Mouse (Mus musculus): ENCODE measurements around the gene Nos3. TPM values are rescaled to one million over a fixed set of nuclear protein-coding genes. Genes with fewer than 3 reads are reported as not detected.
"Not testable (repeated sequence)": the region's sequence is repeated elsewhere in the genome, so short reads cannot be mapped to it uniquely, and the experiment has no call there.

Gene Nos3
- polyA plus RNA-seq, 1 experiment from 2014 or later = 45.9 TPM

DNA sequence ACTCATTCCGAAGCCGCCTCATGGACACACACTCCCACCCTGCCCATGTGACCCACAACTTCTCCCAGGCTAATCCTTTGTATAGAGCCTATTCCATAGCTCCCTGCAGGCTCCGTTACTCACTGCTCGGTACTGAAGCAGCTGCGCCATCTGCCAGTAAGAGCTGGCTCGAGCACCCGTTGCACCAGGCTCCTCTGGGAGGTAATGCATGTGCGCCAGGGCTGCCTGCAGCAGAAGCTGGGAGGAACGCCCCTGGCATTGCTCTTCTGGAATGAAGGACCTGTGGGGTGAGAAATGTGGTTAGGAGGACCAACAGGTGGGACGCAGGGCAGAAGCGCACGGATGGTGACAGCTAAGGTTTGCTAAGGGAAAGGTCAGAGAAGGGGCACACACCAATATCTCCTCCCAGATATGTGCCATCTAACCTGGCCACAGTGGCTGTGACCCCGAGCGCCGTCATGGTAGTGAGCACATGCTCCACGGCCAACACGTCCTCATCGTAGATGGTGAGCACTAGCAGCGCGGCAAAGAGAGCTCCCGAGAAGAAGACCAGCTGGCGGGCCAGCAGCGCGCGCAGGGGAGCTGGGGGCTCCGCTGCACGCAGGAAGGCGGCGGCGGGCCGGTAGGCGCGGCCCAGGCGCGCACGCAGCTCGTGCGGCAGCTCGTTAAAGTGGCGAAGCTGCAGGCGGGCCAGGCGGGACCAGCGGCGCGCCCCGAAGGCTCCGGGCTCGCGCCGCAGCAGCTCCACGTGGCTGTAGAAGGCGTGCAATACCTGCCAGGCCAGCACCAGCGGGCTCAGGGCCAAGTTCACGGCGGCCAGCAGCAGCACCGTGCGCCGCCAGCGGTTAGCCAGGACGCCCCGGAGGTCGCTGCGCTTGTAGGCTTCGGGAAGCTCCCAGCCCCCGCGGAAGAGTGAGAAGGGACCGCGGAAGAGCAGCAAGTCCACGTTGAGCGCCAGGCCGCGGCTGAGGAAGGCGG, 22.9 kb downstream of the Nos3 start:
- peak overlapping the region; percentile 70 for H3K9ac ChIP-seq
- H3K27me3 ChIP-seq (replicated peaks) = peaks cover 18% of the 10 kb centered on the region
- H3K9me3 ChIP-seq (replicated peaks) = no peaks in the 10 kb centered on the region
- peak overlapping the region; percentile 89 for H3K4me2 ChIP-seq
- H3K27ac ChIP-seq (ENCODE audit: poor library complexity, severe bottlenecking) = peak overlapping the region; percentile 6
- peaks cover 59% of the 10 kb centered on the region for H3K4me1 ChIP-seq (replicated peaks)
- no peaks in the 10 kb centered on the region for H3K36me3 ChIP-seq
- under 1% methylated on average over 73 of the region's 73 CpGs for WGBS
- H3K4me3 ChIP-seq = peak overlapping the region; percentile 50
- peak; percentile 24; the same call in 1 of the 2 replicates for ATAC-seq (ENCODE audit: insufficient number of reproducible peaks, low FRiP score)

DNA sequence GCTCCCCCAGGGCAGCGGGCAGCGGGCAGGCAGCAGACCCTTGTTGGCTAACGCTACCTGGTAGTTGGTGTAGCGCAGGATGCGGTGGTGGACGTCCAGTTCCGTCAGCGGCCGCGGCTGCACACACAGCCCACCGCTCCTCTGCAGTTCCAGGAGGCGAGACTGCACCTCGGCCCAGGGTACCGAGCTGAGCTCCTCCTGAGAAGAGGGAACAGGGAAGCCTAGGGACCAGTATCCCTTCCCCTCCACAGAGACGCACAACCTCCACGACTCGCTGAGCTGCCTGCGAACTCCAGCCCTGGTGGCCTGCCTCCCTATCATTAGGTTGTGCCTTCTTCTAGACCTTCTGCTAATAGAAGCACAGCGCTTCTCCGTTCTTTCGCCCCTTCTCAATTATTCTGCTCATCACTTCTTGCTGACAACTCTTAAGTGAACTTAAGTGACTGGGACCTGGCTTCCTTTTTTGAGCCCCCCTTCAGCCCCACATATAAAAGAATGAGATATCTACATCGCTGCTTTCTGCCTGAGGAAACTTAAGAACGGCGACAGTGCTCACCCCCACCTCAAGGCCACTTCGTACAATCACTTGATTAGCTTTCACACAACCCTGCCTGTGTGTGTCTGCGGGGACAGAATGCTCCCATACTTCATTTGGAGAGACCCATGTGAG, 23.8 kb downstream of the Nos3 start:
- peak overlapping the region; percentile 50 for H3K4me3 ChIP-seq
- H3K9me3 ChIP-seq (replicated peaks) = no peaks in the 10 kb centered on the region
- peak overlapping the region; percentile 70 for H3K9ac ChIP-seq
- WGBS = 22% methylated on average over 26 of the region's 26 CpGs
- H3K27ac ChIP-seq (ENCODE audit: poor library complexity, severe bottlenecking) = peak overlapping the region; percentile 6
- ATAC-seq (ENCODE audit: insufficient number of reproducible peaks, low FRiP score) = no peak
- peak overlapping the region; percentile 89 for H3K4me2 ChIP-seq
- peaks cover 53% of the 10 kb centered on the region for H3K4me1 ChIP-seq (replicated peaks)
- H3K27me3 ChIP-seq (replicated peaks) = peaks cover 18% of the 10 kb centered on the region
- H3K36me3 ChIP-seq = no peaks in the 10 kb centered on the region

DNA sequence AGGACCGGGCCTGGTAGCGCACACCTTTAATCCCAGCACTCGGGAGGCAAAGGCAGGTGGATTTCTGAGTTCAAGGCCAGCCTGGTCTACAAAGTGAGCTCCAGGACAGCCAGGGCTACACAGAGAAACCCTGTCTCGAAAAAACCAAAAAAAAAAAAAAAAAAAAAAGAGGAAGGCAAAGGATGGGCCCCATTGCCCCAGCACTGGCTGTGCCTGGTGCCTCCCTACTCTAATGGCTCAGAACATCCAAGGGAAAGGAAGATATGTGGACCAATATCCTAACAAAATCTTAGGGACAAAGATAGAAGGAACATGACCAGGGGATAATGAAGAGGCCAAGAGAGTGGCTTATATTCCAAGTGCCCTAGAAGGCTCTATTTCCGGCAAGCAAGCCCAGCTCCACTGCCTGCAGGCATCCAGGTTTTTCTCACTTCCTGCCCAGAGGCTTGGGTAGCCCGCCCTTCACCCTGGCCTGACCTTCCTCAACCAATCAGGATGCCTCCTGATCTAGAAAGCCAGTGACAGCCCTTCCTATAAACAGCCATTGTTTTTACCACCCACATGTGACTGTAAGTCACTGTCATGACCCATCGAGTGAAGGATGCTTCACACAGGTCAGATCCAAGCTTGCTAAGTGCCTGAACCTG, 24.5 kb downstream of the Nos3 start:
- H3K4me3 ChIP-seq = no peak overlapping the region
- no peaks in the 10 kb centered on the region for H3K36me3 ChIP-seq
- WGBS = 48% methylated on average over 7 of the region's 7 CpGs
- no peak for ATAC-seq (ENCODE audit: insufficient number of reproducible peaks, low FRiP score)
- no peak overlapping the region for H3K9ac ChIP-seq
- no peak overlapping the region for H3K27ac ChIP-seq (ENCODE audit: poor library complexity, severe bottlenecking)
- peaks cover 18% of the 10 kb centered on the region for H3K27me3 ChIP-seq (replicated peaks)
- H3K4me2 ChIP-seq = peak overlapping the region; percentile 89; the same call in 1 of the 2 replicates
- H3K4me1 ChIP-seq (replicated peaks) = peaks cover 52% of the 10 kb centered on the region
- H3K9me3 ChIP-seq (replicated peaks) = no peaks in the 10 kb centered on the region

- no peak overlapping the region for H3K4me3 ChIP-seq
- peaks cover 18% of the 10 kb centered on the region for H3K27me3 ChIP-seq (replicated peaks)
- no peaks in the 10 kb centered on the region for H3K36me3 ChIP-seq
- no peak overlapping the region for H3K4me2 ChIP-seq
- peaks cover 48% of the 10 kb centered on the region for H3K4me1 ChIP-seq (replicated peaks)
- no peak overlapping the region for H3K9ac ChIP-seq
- no peaks in the 10 kb centered on the region for H3K9me3 ChIP-seq (replicated peaks)
- ATAC-seq (ENCODE audit: insufficient number of reproducible peaks, low FRiP score) = no peak
- H3K27ac ChIP-seq (ENCODE audit: poor library complexity, severe bottlenecking) = no peak overlapping the region
- WGBS = 67% methylated on average over 4 of the region's 4 CpGs
Observed at GRCm38 (mm10) chr5:24389658-24390020, 25.0 kb downstream of the Nos3 start.

DNA sequence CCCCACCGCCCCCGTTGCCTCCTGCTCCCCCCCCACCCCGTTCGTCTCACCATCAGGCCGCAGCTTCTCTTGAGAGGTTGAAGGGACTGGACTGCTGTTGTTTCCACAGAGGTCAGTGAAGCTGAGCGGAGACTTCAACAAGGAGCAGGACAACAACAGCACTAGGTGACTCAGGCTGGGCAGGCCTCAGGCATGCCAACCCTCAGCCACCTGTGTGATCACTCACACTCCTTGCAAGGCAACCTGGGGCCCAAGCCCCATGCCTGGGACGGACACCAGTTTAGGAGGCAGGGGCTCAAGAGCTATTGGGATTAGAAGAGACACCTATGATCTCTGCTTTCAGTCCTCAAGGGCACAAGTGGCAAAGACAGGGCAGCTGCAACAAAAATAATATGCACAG, 27.3 kb downstream of the Nos3 start, which contains the start of gene Atg9b:
Gene Atg9b (minus strand): TSS at position 280 of the 400 bp plus-strand sequence.
- 77% methylated on average over 7 of the region's 7 CpGs for WGBS
- no peak for ATAC-seq (ENCODE audit: insufficient number of reproducible peaks, low FRiP score)
- peaks cover 41% of the 10 kb centered on the region for H3K4me1 ChIP-seq (replicated peaks)
- H3K4me2 ChIP-seq = no peak within 1 kb of the TSS
- no peaks in the 10 kb centered on the region for H3K9me3 ChIP-seq (replicated peaks)
- H3K27me3 ChIP-seq (replicated peaks) = peaks cover 3% of the 10 kb centered on the region; the same call in 1 of the 2 replicates
- H3K4me3 ChIP-seq = no peak within 1 kb of the TSS
- H3K27ac ChIP-seq (ENCODE audit: poor library complexity, severe bottlenecking) = no peak within 1 kb of the TSS
- H3K36me3 ChIP-seq = 0 out of 2 replicates have a peak, but pooled peaks cover 2% of the 10 kb centered on the region
- no peak within 1 kb of the TSS for H3K9ac ChIP-seq

- H3K9me3 ChIP-seq (replicated peaks) = no peaks in the 10 kb centered on the region
- H3K4me3 ChIP-seq = no peak overlapping the region
- peaks cover 33% of the 10 kb centered on the region for H3K4me1 ChIP-seq (replicated peaks)
- ATAC-seq (ENCODE audit: insufficient number of reproducible peaks, low FRiP score) = no peak
- H3K9ac ChIP-seq = no peak overlapping the region
- no peaks in the 10 kb centered on the region for H3K27me3 ChIP-seq (replicated peaks)
- 64% methylated on average over 7 of the region's 7 CpGs for WGBS
- 0 out of 2 replicates have a peak, but pooled peaks cover 2% of the 10 kb centered on the region for H3K36me3 ChIP-seq
- H3K27ac ChIP-seq (ENCODE audit: poor library complexity, severe bottlenecking) = no peak overlapping the region
- no peak overlapping the region for H3K4me2 ChIP-seq
Observed at GRCm38 (mm10) chr5:24392724-24393123, 28.1 kb downstream of the Nos3 start.

DNA sequence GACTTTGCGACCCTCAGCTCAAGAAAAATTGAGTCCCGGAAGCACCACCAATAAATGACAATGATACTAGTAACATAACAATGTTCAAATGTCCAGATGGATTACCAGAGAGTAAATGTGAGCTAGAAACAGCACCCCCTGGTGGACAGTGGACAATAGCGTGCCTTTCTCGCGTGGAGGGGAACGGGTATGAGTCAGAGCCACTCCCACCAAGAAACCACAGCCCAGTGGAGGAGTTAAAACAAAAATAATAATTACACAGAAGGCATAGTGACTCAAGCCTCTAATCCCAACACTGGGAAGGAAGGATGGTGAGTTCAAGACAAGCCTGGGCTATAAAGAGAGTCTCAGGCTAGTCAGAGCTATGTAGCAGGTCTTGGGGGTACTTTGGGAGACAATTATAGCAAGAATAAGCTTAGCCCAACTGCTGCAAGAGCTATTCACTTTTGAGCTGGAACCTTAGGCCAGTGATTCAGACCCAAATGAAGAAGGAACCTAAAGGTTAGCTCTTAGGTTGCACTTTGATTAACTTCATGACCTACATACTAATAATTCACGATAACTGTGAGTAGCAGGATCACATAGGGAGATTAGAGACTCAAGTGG, 28.9 kb downstream of the Nos3 start, which contains the start of gene Abcb8:
Gene Abcb8 (plus strand): TSS at position 272 of the 606 bp plus-strand sequence.
- H3K4me1 ChIP-seq (replicated peaks) = peaks cover 27% of the 10 kb centered on the region
- 21% methylated on average over 7 of the region's 7 CpGs for WGBS
- peaks cover 2% of the 10 kb centered on the region; the same call in 1 of the 2 replicates for H3K36me3 ChIP-seq
- no peaks in the 10 kb centered on the region for H3K9me3 ChIP-seq (replicated peaks)
- peak within 1 kb of the TSS; percentile 54 for H3K4me3 ChIP-seq
- peak within 1 kb of the TSS; percentile 79 for H3K27ac ChIP-seq (ENCODE audit: poor library complexity, severe bottlenecking)
- peak within 1 kb of the TSS; percentile 56 for H3K9ac ChIP-seq
- peak within 1 kb of the TSS; percentile 63 for H3K4me2 ChIP-seq
- no peaks in the 10 kb centered on the region for H3K27me3 ChIP-seq (replicated peaks)
- ATAC-seq (ENCODE audit: insufficient number of reproducible peaks, low FRiP score) = no peak

DNA sequence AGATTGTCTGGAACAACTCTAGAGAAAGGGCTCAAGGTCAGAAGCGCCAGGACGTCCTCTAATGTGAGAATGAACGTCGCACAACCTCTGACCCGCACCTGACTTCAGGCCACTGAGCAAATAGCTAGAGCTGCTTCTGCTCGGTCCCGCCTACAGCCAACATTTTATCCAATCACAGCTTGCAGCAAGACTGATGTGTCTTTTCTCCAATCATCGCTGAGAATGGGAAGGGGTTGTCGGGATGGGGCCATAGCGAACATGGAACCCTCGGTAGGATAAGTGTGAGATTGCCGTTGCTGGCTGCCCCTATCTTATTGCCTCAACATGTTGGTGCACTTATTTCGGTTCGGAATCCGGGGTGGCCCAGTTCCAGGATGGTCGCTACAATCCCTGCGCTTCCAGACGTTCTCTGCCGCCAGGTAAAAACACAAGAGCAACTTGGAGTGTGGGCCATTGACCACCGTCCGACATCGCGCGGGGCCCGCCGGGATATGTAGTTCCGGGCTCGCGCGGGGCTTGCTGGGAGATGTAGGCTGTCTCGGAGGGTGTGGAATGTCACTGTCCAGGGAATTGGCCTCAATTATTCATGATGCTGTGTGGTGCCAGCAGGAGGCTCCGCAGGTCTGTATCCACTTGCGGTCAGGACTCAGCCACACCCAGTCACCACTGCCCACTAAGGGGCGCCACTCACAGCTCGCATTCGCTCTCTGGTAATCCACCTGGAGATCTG, 29.7 kb downstream of the Nos3 start:
- Histone ChIP-seq H3K4me2 (peak overlapping the region; percentile 63), H3K9ac (peak overlapping the region; percentile 56), H3K9me3 (replicated peaks) (no peaks in the 10 kb centered on the region), H3K4me1 (replicated peaks) (peaks cover 21% of the 10 kb centered on the region), H3K27me3 (replicated peaks) (no peaks in the 10 kb centered on the region), H3K27ac (ENCODE audit: poor library complexity, severe bottlenecking) (peak overlapping the region; percentile 79), H3K4me3 (peak overlapping the region; percentile 54), H3K36me3 (peaks cover 2% of the 10 kb centered on the region; the same call in 1 of the 2 replicates)
- 2% methylated on average over 36 of the region's 36 CpGs for WGBS
- peak; percentile 96 for ATAC-seq (ENCODE audit: insufficient number of reproducible peaks, low FRiP score)

DNA sequence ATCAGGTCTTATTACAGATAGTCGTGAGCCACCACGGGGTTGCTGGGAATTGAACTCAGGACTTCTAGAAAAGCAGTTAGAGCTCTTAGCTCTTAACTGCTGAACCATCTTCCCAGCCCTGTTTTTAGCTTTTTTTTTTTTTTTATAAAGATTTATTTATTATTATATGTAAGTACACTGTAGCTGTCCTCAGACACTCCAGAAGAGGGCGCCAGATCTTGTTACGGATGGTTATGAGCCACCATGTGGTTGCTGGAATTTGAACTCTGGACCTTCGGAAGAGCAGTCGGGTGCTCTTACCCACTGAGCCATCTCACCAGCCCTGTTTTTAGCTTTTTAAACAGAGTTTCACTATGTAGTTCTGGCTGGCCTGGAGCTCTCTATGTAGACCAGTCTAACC, 31.6 kb downstream of the Nos3 start:
- H3K9ac ChIP-seq; H3K4me2 ChIP-seq; H3K9me3 ChIP-seq (replicated peaks); H3K4me3 ChIP-seq; ATAC-seq (ENCODE audit: insufficient number of reproducible peaks, low FRiP score); H3K27me3 ChIP-seq (replicated peaks); H3K27ac ChIP-seq (ENCODE audit: poor library complexity, severe bottlenecking): not testable (repeated sequence)
- 86% methylated on average over 6 of the region's 6 CpGs for WGBS
- Histone ChIP-seq H3K4me1 (replicated peaks) (peaks cover 18% of the 10 kb centered on the region), H3K36me3 (peaks cover 16% of the 10 kb centered on the region)

DNA sequence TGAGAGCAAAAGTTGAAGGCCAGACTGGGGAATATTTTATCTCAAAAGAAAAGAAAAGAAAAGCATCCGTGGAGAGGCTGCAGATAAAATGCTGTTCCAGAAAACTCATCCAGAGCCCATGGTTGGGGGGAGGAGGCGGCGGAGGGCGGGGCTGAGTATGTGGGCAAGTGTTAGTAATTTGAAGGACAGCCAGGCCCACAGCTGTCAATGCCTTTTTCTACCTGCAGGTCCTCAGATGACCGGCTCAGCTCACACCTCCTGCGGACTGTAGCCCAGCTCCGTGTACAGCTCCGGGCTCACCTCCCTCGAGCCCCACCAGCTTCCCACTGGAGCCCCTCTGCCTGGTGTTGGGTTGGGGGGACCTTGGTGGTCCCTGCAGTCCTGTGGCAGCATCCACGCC, 35.1 kb downstream of the Nos3 start:
- H3K4me1 ChIP-seq (replicated peaks) = peaks cover 13% of the 10 kb centered on the region; the same call in 1 of the 2 replicates
- 74% methylated on average over 10 of the region's 10 CpGs for WGBS
- H3K9ac ChIP-seq = no peak overlapping the region
- no peaks in the 10 kb centered on the region for H3K9me3 ChIP-seq (replicated peaks)
- H3K27me3 ChIP-seq (replicated peaks) = no peaks in the 10 kb centered on the region
- peaks cover 48% of the 10 kb centered on the region for H3K36me3 ChIP-seq
- no peak overlapping the region for H3K27ac ChIP-seq (ENCODE audit: poor library complexity, severe bottlenecking)
- no peak overlapping the region for H3K4me3 ChIP-seq
- no peak for ATAC-seq (ENCODE audit: insufficient number of reproducible peaks, low FRiP score)
- no peak overlapping the region for H3K4me2 ChIP-seq

All from heart, embryonic 12.5 days (tissue).